Mouse (Mus musculus): ENCODE results near the gene Mark4. TPM values are rescaled to one million over a fixed set of nuclear protein-coding genes. Genes with fewer than 3 reads are reported as not detected.

The Mark4 gene
- total RNA-seq, 2 experiments from 2014 or later = 115 to 132 TPM

- no peak for DNase-seq (ENCODE audit: low spot score in 2 of 2)
Observed at GRCm38 (mm10) chr7:19402535-19403112, 56.0 kb downstream of the Mark4 start.

- no peak for DNase-seq (ENCODE audit: low spot score in 2 of 2)
Observed at GRCm38 (mm10) chr7:19400946-19401345, 57.7 kb downstream of the Mark4 start.

- DNase-seq (ENCODE audit: low spot score in 2 of 2) = no peak
Observed at GRCm38 (mm10) chr7:19399496-19400280, 58.9 kb downstream of the Mark4 start.

- no peak for DNase-seq (ENCODE audit: low spot score in 2 of 2)
Observed at GRCm38 (mm10) chr7:19394484-19394883, 64.1 kb downstream of the Mark4 start.

- peak; percentile 47 to 61 for DNase-seq (ENCODE audit: low spot score in 2 of 2)
Observed at GRCm38 (mm10) chr7:19388699-19389413, 69.8 kb downstream of the Mark4 start.

GRCm38 (mm10) chr7:19383708-19384107 lies 74.9 kb downstream of the Mark4 start:
- DNase-seq (ENCODE audit: low spot score in 2 of 2) = no peak

GRCm38 (mm10) chr7:19382166-19382541 lies 76.5 kb downstream of the Mark4 start:
- no peak for DNase-seq (ENCODE audit: low spot score in 2 of 2)

GRCm38 (mm10) chr7:19381377-19382165 lies 77.0 kb downstream of the Mark4 start, which contains the start of gene Ercc2:
Gene Ercc2, plus strand, starts transcription at chr7:19382010.
- peak; percentile 99 to 100 for DNase-seq (ENCODE audit: low spot score in 2 of 2)

GRCm38 (mm10) chr7:19378049-19378448 lies 80.6 kb downstream of the Mark4 start:
- DNase-seq (ENCODE audit: low spot score in 2 of 2) = no peak

- DNase-seq (ENCODE audit: low spot score in 2 of 2) = no peak
Observed at GRCm38 (mm10) chr7:19376019-19376418, 82.6 kb downstream of the Mark4 start.

- DNase-seq (ENCODE audit: low spot score in 2 of 2) = no peak
Observed at GRCm38 (mm10) chr7:19375368-19375767, 83.3 kb downstream of the Mark4 start.

Small RNAs within 50 kb of the gene (microRNA-seq; reads per million reads assigned to microRNA genes)
- 0 reads per million in 2 experiments for gene Mir343

Other genes starting within 250 kb of the Mark4 start
- gene Gpr4, start 246.3 kb downstream of the Mark4 start, total RNA-seq (2021) = 1 to 10 TPM; 3.5 to 3.6 TPM
- gene Opa3, start 230.5 kb downstream of the Mark4 start, total RNA-seq (2021) = 10 to 100 TPM; 36.2 to 37.8 TPM
- 10 to 100 TPM; 26.4 to 27.3 TPM for gene Vasp, start 187.0 kb downstream of the Mark4 start, total RNA-seq (2021)
- under 1 TPM in 1 of 2 experiments, not detected in 1; 0.31 TPM for gene Ppm1n, start 178.8 kb downstream of the Mark4 start, total RNA-seq (2021)
- 100 to 1,000 TPM; 118 to 127 TPM for gene Rtn2, start 176.2 kb downstream of the Mark4 start, total RNA-seq (2021)
- 1 to 10 TPM; 1.4 to 2.0 TPM for gene Fosb, start 148.8 kb downstream of the Mark4 start, total RNA-seq (2021)
- 10 to 100 TPM; 43.1 to 43.9 TPM for gene Ercc1, start 114.0 kb downstream of the Mark4 start, total RNA-seq (2021)
- gene Cd3eap, start 99.3 kb downstream of the Mark4 start, total RNA-seq (2021) = 10 to 100 TPM; 17.6 to 18.1 TPM
- gene Ppp1r13l, start 99.1 kb downstream of the Mark4 start, total RNA-seq (2021) = 1 to 10 TPM; 3.4 to 4.5 TPM
- gene Ercc2, start 76.8 kb downstream of the Mark4 start, total RNA-seq (2021) = 10 to 100 TPM; 33.8 to 33.9 TPM
- 1 to 10 TPM; 1.7 to 1.8 TPM for gene Klc3, start 54.7 kb downstream of the Mark4 start, total RNA-seq (2021)
- under 1 TPM in 1 of 2 experiments, not detected in 1; 0.27 TPM for gene Ckm, start 54.0 kb downstream of the Mark4 start, total RNA-seq (2021)
- 1 to 10 TPM in 1 of 2 experiments, under 1 TPM in 1; 0.69 to 1.1 TPM for gene Exoc3l2, start 4.5 kb upstream of the Mark4 start, total RNA-seq (2021)
- gene Bloc1s3, start 49.5 kb upstream of the Mark4 start, total RNA-seq (2021) = 1 to 10 TPM; 6.9 to 8.2 TPM
- 10 to 100 TPM; 22.3 to 24.6 TPM for gene Trappc6a, start 49.6 kb upstream of the Mark4 start, total RNA-seq (2021)
- gene Nkpd1, start 59.0 kb upstream of the Mark4 start, total RNA-seq (2021) = 1 to 10 TPM in 1 of 2 experiments, under 1 TPM in 1; 0.94 to 1.0 TPM
- 10 to 100 TPM; 82.0 to 83.6 TPM for gene Ppp1r37, start 104.3 kb upstream of the Mark4 start, total RNA-seq (2021)
- gene Zfp296, start 118.5 kb upstream of the Mark4 start, total RNA-seq (2021) = not detected
- 10 to 100 TPM; 41.3 to 42.5 TPM for gene Gemin7, start 118.8 kb upstream of the Mark4 start, total RNA-seq (2021)
- gene Clasrp, start 145.7 kb upstream of the Mark4 start, total RNA-seq (2021) = 10 to 100 TPM; 86.8 to 98.8 TPM
- 10 to 100 TPM in 1 of 2 experiments, 1 to 10 TPM in 1; 9.2 to 10.8 TPM for gene Relb, start 170.6 kb upstream of the Mark4 start, total RNA-seq (2021)
- 100 to 1,000 TPM; 140 to 143 TPM for gene Clptm1, start 206.2 kb upstream of the Mark4 start, total RNA-seq (2021)
- gene Apoc2, start 219.1 kb upstream of the Mark4 start, total RNA-seq (2021) = not detected
- gene Gm44805, start 222.6 kb upstream of the Mark4 start, total RNA-seq (2021) = not detected
- gene Apoc4, start 222.7 kb upstream of the Mark4 start, total RNA-seq (2021) = not detected
- 1 to 10 TPM; 4.3 to 6.5 TPM for gene Apoc1, start 233.8 kb upstream of the Mark4 start, total RNA-seq (2021)
- 1,000 to 10,000 TPM; 2,438 to 2,580 TPM for gene Apoe, start 240.4 kb upstream of the Mark4 start, total RNA-seq (2021)

All from layer of hippocampus, postnatal 10 days (tissue).